Mouse (Mus musculus) CH12.LX (cell line): ENCODE results near the gene Bmpr1a. TPM values are rescaled to one million over a fixed set of nuclear protein-coding genes. Genes with fewer than 3 reads are reported as not detected.

ENCODE experiments used
- DNase-seq: peaks from one replicate; pipeline ENCODE4 v3.0.0-alpha.2; 2013; ENCODE audit errors: extremely low read depth
- H3K27ac ChIP-seq: 2 replicates; pipeline ENCODE4 v1.5.1; 2012; ENCODE audit warnings: low read depth, mild to moderate bottlenecking, control low read depth, moderate library complexity; ENCODE audit not compliant: insufficient read depth
- H3K27me3 ChIP-seq: replicated peaks from 2 replicates; pipeline ENCODE3; 2012; ENCODE audit warnings: inconsistent platforms
- H3K36me3 ChIP-seq, 2 experiments: replicated peaks in 1 of 2; 2 replicates each; pipeline versions ENCODE3 to v1.6.1; 2012; ENCODE audit warnings: inconsistent platforms in 1 of 2, low read length in 1 of 2, mild to moderate bottlenecking in 1 of 2, mixed read lengths in 1 of 2, moderate library complexity in 1 of 2; ENCODE audit not compliant: control insufficient read depth in 1 of 2, insufficient read depth in 1 of 2
- H3K4me1 ChIP-seq, 2 experiments: 2 replicates each; pipeline ENCODE4 v1.6.1; 2012; ENCODE audit warnings: inconsistent platforms in 1 of 2, moderate library complexity in 1 of 2; ENCODE audit not compliant: insufficient read depth in 2 of 2, control insufficient read depth in 1 of 2
- H3K4me2 ChIP-seq: 2 replicates; pipeline ENCODE4 v1.6.1; 2012; ENCODE audit warnings: low read depth, mild to moderate bottlenecking, control low read depth; ENCODE audit not compliant: poor library complexity, insufficient read depth, severe bottlenecking
- H3K4me3 ChIP-seq, 3 experiments: fragments of 150-350 bp in 1 of 3; sonication (generic) in 1 of 3; replicated peaks in 1 of 3; 2 replicates each; pipeline versions ENCODE3 to v1.5.1; 2011 to 2012; ENCODE audit warnings: low read depth in 2 of 3, low read length in 2 of 3, mild to moderate bottlenecking in 2 of 3, moderate library complexity in 2 of 3, control low read depth in 1 of 3, improper control_type of control experiment in 1 of 3, inconsistent platforms in 1 of 3, mixed read lengths in 1 of 3; ENCODE audit not compliant: poor library complexity in 1 of 3
- H3K79me2 ChIP-seq: replicated peaks from 2 replicates; pipeline ENCODE4 v1.6.1; 2012; ENCODE audit warnings: mild to moderate bottlenecking, moderate library complexity; ENCODE audit not compliant: control insufficient read depth, poor library complexity, insufficient read depth, severe bottlenecking; ENCODE audit errors: extremely low read depth
- H3K9ac ChIP-seq: 2 replicates; pipeline ENCODE4 v1.6.1; 2012; ENCODE audit warnings: low read depth, mild to moderate bottlenecking, control low read depth, moderate library complexity; ENCODE audit not compliant: insufficient read depth
- H3K9me3 ChIP-seq: replicated peaks from 2 replicates; pipeline ENCODE3; 2012; ENCODE audit warnings: low read length, inconsistent platforms, mixed read lengths
- BHLHE40 ChIP-seq: IDR thresholded peaks from 2 replicates; pipeline ENCODE4 v1.6.1; 2011; ENCODE audit warnings: mild to moderate bottlenecking, low read depth, low read length, improper control_type of control experiment
- CHD2 ChIP-seq: IDR thresholded peaks from 2 replicates; pipeline ENCODE4 v1.6.1; 2011; ENCODE audit warnings: low read length, improper control_type of control experiment
- CTCF ChIP-seq, 2 experiments: IDR thresholded peaks in 1 of 2; conservative IDR thresholded peaks in 1 of 2; 2 replicates each; pipeline ENCODE4 v1.5.1; 2011 to 2012; ENCODE audit warnings: low read depth in 2 of 2, low read length in 2 of 2, improper control_type of control experiment in 1 of 2, inconsistent platforms in 1 of 2, mild to moderate bottlenecking in 1 of 2, moderate library complexity in 1 of 2
- E2F4 ChIP-seq: IDR thresholded peaks from 2 replicates; pipeline ENCODE4 v1.6.1; 2011; ENCODE audit warnings: low read depth, low read length, improper control_type of control experiment; ENCODE audit not compliant: insufficient replicate concordance
- GABPA ChIP-seq: IDR thresholded peaks from 2 replicates; pipeline ENCODE4 v1.6.1; 2012; ENCODE audit warnings: low read depth, low read length, improper control_type of control experiment, inconsistent platforms; ENCODE audit not compliant: insufficient replicate concordance
- MAX ChIP-seq: IDR thresholded peaks from 2 replicates; pipeline ENCODE4 v1.6.1; 2011; ENCODE audit warnings: low read length, improper control_type of control experiment
- MAZ ChIP-seq: IDR thresholded peaks from 2 replicates; pipeline ENCODE4 v1.6.1; 2012; ENCODE audit warnings: low read depth, mild to moderate bottlenecking, inconsistent platforms, low read length, improper control_type of control experiment, moderate library complexity
- RAD21 ChIP-seq: IDR thresholded peaks from 2 replicates; pipeline ENCODE4 v1.6.1; 2011; ENCODE audit warnings: low read depth, mild to moderate bottlenecking, low read length, improper control_type of control experiment, moderate library complexity
- RCOR1 ChIP-seq: conservative IDR thresholded peaks from 2 replicates; pipeline ENCODE4 v1.6.1; 2012; ENCODE audit warnings: low read depth, mild to moderate bottlenecking, inconsistent platforms, low read length, improper control_type of control experiment
- SMC3 ChIP-seq: IDR thresholded peaks from 2 replicates; pipeline ENCODE4 v1.6.1; 2011; ENCODE audit warnings: low read depth, low read length, improper control_type of control experiment
- TBP ChIP-seq: conservative IDR thresholded peaks from 2 replicates; pipeline ENCODE4 v1.6.1; 2011; ENCODE audit warnings: low read depth, low read length, improper control_type of control experiment
- TCF12 ChIP-seq: IDR thresholded peaks from 2 replicates; pipeline ENCODE4 v1.6.1; 2014; ENCODE audit warnings: low read depth, mild to moderate bottlenecking, inconsistent platforms, low read length, improper control_type of control experiment
- UBTF ChIP-seq: IDR thresholded peaks from 2 replicates; pipeline ENCODE4 v1.6.1; 2012; ENCODE audit warnings: low read depth, mild to moderate bottlenecking, inconsistent platforms, low read length, improper control_type of control experiment, moderate library complexity
- ZKSCAN1 ChIP-seq: IDR thresholded peaks from 2 replicates; pipeline ENCODE4 v1.6.1; 2012; ENCODE audit warnings: low read depth, inconsistent platforms, low read length, improper control_type of control experiment, borderline replicate concordance
- ZMIZ1 ChIP-seq: IDR thresholded peaks from 2 replicates; pipeline ENCODE4 v1.6.1; 2012; ENCODE audit warnings: low read depth, mild to moderate bottlenecking, inconsistent platforms, low read length, improper control_type of control experiment
- dilution Hi-C: fragments of 300-500 bp; cut with MboI; formaldehyde crosslinking; loops from 2 replicates; pipeline ENCODE4 v1.14.3; 2020; ENCODE audit warnings: low sequenced_read_pairs; ENCODE audit not compliant: extremely low pct_unique_long_range_greater_than_20kb, extremely low pct_ligation_motif_present
- in situ Hi-C: fragments of 300-500 bp; cut with MboI; formaldehyde crosslinking; loops from 3 replicates; pipeline ENCODE4 v1.14.3; 2019; ENCODE audit warnings: low sequenced_read_pairs, low pct_ligation_motif_present, low pct_unique_long_range_greater_than_20kb, mixed read lengths
- polyA plus RNA-seq: library from polyadenylated mRNA; unstranded; fragments of >175 nt; gene quantifications from 2 replicates; pipeline ENCODE4 v1.2.1, GENCODE M21; 2012; ENCODE audit warnings: low read depth; ENCODE audit not compliant: insufficient read length
- total RNA-seq, 2 experiments: library from RNA; depleted of rRNA; stranded (reverse); fragments of 300-350 nt in 1 of 2; fragments of >200 nt in 1 of 2; gene quantifications; 2 replicates each; pipeline ENCODE4 v1.2.3; 2012 to 2014

Gene Bmpr1a
- total and polyA plus RNA-seq, 3 experiments, result 26.2 to 46.7 (median 30.1) TPM

DNA sequence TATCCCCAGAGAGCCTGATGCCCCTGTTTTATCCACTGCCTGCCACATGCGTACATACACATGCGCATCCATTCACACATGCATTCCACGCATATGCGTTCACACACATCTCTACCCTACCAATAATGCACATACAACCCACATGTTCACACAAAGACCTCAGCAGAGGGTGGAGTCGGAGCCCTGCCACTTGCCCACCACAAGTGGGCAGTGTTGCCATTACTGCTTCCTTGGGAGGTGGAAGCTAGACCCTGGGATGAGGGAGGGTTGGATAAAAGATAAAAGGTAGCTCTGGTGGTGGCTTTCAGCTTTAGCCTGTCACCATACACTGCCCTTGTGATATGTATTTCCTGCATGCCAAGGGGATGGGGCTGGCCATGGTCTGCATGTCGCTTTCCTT is 130.5 kb downstream of the Bmpr1a start:
- H3K79me2 ChIP-seq, result no peaks in the 10 kb centered on the region

DNA sequence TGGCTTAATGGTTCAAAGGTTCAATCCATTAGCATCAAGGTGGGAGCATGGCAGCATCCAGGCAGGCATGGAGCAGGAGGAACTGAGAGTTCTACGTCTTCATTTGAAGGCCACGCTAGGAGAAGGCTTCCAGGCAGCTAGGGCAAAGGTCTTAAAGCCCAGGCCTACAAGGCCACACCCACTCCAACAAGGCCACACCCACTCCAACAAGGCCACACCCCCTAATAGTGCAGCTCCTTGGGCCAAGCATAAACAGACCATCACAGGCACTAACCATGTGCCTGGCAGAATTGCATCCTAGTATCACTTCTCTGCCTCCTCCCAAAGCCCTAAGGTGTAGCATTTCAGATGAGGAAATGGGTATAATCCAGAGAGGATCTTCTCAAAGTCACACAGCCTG is 131.4 kb downstream of the Bmpr1a start:
- no peak overlapping the region for H3K27ac ChIP-seq
- H3K9ac ChIP-seq, result no peak overlapping the region
- H3K36me3 ChIP-seq, result no peaks in the 10 kb centered on the region
- no peaks in the 10 kb centered on the region for H3K9me3 ChIP-seq
- DNase-seq, result no peak
- no peaks in the 10 kb centered on the region for H3K79me2 ChIP-seq
- no peak overlapping the region for H3K4me3 ChIP-seq
- H3K27me3 ChIP-seq, result no peaks in the 10 kb centered on the region
- dilution Hi-C loops, result no loop called here
- TF ChIP-seq BHLHE40, result no peak
- TF ChIP-seq MAX, result no peak
- TF ChIP-seq MAZ, result no peak
- TF ChIP-seq ZKSCAN1, result no peak
- TF ChIP-seq TCF12, result no peak
- TF ChIP-seq E2F4, result no peak
- TF ChIP-seq GABPA, result no peak
- no peak overlapping the region for H3K4me2 ChIP-seq
- H3K4me1 ChIP-seq, result no peaks in the 10 kb centered on the region
- in situ Hi-C loops, result loop anchor here (10.0 kb wide), 2 partner anchors 193 to 287 kb away; partner anchors contain the start of gene Anxa8

More for the DNA sequence above, 130.5 kb downstream of the Bmpr1a start:
- Histone ChIP-seq H3K4me2 (no peak overlapping the region), H3K36me3 (no peaks in the 10 kb centered on the region)
- TF ChIP-seq RAD21, result peak; percentile 61
- no peak for TF ChIP-seq RCOR1
- TF ChIP-seq TBP, result no peak
- TF ChIP-seq ZMIZ1, result no peak
- TF ChIP-seq CTCF (conservative IDR thresholded peaks at IDR 0.05 in 1 of 2, IDR thresholded peaks at IDR 0.05 in 1 of 2; ENCODE audit: low read depth in 2 of 2, low read length in 2 of 2), result peak; percentile 66 to 77
- TF ChIP-seq SMC3, result peak; percentile 73
- TF ChIP-seq, all 38 proteins: peak for 3
- in situ Hi-C loops, result loop anchor here (10.0 kb wide), 2 partner anchors 192 to 288 kb away; partner anchors contain the start of gene Anxa8
- Histone ChIP-seq H3K4me3 (no peak overlapping the region), H3K27me3 (no peaks in the 10 kb centered on the region), H3K9me3 (no peaks in the 10 kb centered on the region), H3K27ac (no peak overlapping the region), H3K9ac (no peak overlapping the region), H3K4me1 (no peaks in the 10 kb centered on the region)
- DNase-seq, result peak; percentile 34
- dilution Hi-C loops, result no loop called here

DNA sequence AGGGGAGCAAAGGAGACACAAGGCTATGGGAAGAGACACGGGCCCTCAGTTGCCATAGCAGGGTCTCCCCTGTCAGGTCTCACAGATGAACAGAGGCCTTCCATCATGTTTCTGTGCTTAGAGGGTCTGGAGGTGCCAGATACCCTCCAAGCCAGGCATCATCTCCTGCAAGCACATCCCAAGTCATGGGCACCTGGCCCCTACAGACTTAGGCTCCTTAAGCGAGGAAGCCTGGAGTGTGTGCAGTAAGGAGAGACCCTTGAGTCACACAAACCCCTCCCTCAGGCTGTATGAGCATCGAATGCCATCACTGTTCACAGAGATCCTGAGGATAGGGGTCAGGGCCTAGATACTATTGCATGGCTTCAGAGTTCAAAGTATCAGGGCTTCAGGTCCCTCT is 132.2 kb downstream of the Bmpr1a start:
- Histone ChIP-seq H3K4me3 (no peak overlapping the region), H3K4me1 (no peaks in the 10 kb centered on the region), H3K79me2 (no peaks in the 10 kb centered on the region), H3K27me3 (no peaks in the 10 kb centered on the region), H3K9me3 (peaks cover under 1% of the 10 kb centered on the region), H3K9ac (no peak overlapping the region), H3K27ac (no peak overlapping the region), H3K36me3 (no peaks in the 10 kb centered on the region), H3K4me2 (no peak overlapping the region)
- TF ChIP-seq CHD2 (no peak), MAX (no peak), UBTF (no peak)
- dilution Hi-C loops (no loop called here), in situ Hi-C loops (loop anchor here (10.0 kb wide), 2 partner anchors 194 to 286 kb away; partner anchors contain the start of gene Anxa8)
- DNase-seq, result no peak
